Mouse (Mus musculus): ENCODE data around the gene BC147527.
"Not testable (repeated sequence)": the region's sequence is repeated elsewhere in the genome, so short reads cannot be mapped to it uniquely, and the experiment has no call there.

Gene BC147527

GRCm38 (mm10) chr13:120299991-120300442 is at the start of gene BC147527:
BC147527 (plus strand) TSS chr13:120300392.
- DNase-seq (ENCODE audit: extremely low spot score, low read depth, low spot score): no peak

DNA sequence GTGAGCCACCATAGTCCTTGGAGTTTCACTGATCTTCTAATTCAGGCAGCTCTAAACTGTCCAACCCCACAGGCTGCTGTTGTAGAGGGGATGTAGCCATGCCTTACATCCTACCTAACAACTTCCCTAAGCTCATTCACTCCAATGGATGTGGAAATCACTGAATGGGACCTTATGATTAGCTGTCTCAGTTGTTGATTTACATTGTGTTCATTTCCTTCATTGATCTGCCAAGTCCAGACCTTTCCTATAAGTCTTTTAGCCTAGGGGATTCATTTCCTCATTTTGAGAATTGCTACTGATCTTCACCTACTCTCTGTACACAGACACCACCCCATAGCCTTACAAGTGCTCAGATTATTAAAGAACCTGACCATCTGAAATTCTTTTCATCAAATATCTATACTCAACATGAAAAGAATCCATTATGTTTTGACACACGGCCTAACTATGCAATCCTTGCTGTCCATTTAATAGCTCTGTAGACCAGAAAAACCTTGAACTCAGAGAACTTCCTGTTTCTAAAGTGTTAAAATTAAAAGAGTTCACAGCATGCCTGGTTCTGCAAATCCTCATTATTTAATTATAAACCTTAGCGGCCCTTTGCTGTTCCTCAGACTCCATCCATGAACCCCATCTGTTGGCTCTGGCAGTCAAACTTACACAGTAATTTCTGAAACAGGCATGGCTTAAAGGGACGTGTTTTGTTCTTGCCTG is 48.8 kb upstream of the BC147527 start:
- DNase-seq (ENCODE audit: extremely low spot score, low read depth, low spot score): not testable (repeated sequence)

- not testable (repeated sequence) for DNase-seq (ENCODE audit: extremely low spot score, low read depth, low spot score)
These were observed 41.2 kb upstream of the BC147527 start for GRCm38 (mm10) chr13:120258817-120259658.

DNA sequence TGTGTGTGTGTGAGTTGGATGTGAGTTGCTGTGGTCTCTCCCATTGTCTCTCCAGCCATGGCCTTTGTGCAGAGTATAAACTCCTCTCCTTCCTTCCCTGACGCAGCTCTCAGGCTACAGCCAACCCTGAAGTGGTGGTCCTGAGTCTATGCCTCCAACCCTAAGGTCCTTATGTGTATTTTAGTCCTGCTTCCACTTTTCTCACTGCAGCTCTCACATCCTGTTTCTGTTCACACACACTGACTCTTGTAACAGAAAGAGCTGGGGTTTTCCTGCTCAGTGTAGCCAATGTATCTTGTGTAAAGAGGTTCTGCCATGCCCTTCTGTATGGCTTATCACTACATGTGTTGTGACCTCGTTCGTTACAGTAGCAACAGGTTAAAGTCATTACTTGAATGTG is 40.5 kb upstream of the BC147527 start:
- not testable (repeated sequence) for DNase-seq (ENCODE audit: extremely low spot score, low read depth, low spot score)

DNA sequence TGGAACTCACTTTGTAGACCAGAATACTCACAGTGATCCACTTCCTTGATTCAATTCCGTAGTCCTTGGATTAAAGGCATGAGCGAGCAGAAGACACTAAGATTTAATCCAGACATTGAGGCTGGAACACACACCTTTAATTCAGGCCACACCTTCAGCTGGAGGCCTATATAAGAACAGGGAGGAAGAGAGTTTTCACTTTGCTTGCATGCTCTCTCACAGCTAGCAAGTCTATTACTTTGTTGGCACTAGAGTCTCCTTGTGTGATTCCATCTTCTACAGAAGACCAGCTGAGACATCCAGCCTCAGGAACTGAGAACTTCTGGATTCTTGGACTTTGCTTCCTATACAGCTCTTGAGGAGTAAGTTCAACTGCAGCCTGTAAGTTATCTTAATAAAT is 37.3 kb upstream of the BC147527 start, which contains the start of gene AF067061:
AF067061 (plus strand) TSS at position 245 of the 400 bp plus-strand sequence.
- not testable (repeated sequence) for DNase-seq (ENCODE audit: extremely low spot score, low read depth, low spot score)

DNA sequence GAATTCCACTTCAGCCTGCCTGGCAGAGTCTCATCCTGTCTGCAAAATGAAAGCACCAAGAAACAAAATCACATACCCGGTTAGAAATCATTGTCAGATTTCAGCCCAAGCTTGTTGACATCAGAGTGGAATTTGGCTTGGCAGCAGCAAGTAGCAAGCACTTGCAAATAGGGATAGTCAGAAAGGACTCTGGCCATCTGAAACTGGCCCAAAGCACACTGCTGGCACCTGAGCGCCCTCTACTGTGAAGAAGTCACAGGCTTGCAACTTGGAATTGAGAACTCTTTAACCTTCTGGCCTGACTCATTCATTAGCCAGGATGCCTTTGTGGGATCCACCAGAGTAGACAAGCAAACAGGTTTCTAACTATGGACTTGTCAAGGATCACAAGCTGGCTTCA is 22.4 kb upstream of the BC147527 start:
- DNase-seq (ENCODE audit: extremely low spot score, low read depth, low spot score): not testable (repeated sequence)

DNA sequence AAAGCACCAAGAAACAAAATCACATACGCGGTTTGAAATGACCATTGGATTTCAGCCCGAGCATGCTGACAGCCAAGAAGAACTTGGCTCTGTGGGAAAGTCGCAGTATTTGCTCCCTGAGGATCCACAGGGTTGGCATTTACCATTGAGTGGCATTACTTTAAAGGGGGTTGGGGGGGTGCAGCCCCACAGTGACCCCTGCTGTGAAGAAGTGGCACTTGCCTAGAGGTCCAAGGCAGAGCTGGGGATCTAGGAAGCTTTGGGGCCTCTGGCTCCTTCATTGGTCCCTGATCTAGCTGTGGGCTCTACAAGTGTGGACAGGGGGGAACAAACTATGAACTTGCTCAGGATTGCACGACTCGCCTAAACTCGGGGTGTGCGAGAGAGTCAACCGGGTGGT is 21.4 kb upstream of the BC147527 start:
- DNase-seq (ENCODE audit: extremely low spot score, low read depth, low spot score): no peak

GRCm38 (mm10) chr13:120299324-120299894 is 783 bp upstream of the BC147527 start:
- no peak for DNase-seq (ENCODE audit: extremely low spot score, low read depth, low spot score)

DNA sequence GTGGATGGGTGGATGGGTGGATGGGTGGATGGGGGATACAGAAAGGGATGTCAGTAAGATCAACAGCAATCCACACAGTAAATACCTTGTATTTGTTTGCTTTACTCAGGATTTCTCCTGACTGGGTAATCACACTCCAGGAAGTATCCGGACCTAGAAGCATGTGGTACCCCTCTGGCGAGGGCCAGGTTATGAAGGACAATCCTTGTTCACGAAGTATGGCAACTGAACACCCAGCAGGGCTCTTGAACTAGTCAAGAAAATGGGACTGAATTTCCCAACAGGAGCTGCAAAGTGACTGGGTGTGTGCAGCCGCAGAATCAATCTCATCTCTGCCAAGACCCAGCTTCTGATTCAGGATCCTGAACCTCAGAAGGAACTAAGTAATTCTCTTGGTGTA is 661 bp downstream of the BC147527 start:
- DNase-seq (ENCODE audit: extremely low spot score, low read depth, low spot score): no peak

DNA sequence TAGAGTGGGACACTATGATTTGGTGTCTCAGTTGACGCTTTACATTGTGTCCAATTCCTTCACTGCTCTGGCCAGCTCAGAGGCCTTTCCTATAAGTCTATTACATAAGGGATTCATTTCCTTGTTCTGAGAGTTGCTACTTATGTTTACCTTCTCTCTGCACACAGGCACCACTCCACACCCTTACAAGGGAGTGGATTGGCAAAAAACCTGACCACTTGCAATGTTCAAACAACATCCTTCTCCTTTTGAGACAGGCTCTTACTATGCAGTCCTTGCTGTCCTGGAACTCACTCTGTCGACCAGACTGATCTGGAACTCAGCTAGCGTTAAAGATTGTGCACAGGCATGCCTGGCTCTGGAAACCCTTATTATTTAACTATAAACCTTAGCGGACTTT is 10.6 kb downstream of the BC147527 start:
- no peak for DNase-seq (ENCODE audit: extremely low spot score, low read depth, low spot score)

DNA sequence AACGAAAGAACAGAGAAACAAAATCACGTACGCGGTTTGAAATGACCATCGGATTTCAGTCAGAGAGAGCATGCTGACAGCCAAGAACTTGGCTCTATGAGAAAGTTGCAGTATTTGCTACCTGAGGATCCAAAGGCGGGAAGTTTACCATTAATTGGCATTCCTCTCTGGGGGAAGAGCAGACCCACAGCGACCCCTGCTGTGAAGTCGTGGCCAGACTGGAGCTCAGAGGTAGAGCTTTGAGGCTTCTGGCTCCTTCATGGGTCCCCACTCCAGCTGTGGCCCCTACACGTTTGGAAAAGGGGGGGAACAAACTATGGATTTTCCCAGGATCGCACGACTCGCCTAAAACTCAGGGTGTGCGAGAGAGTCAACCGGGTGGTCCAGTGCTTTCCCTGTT is 13.4 kb downstream of the BC147527 start:
- DNase-seq (ENCODE audit: extremely low spot score, low read depth, low spot score): peak; percentile 5

DNA sequence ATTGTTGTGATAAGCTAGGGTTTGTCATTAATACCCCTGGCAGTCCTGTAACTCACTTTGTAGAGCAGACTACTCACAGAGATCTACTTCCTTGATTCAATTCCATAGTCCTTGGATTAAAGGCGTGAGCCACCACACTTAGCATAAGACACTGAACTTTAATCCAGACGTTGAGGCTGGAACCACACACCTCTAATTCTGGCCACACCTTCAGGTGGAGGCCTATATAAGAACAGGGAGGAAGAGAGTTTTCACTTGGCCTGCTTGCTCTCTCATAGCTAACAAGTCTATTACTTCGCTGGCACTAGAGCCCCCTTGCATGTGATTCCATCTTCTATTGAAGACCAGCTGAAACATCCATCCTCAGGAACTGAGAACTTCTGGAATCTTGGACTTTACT is 16.4 kb downstream of the BC147527 start, which contains the start of gene Tcstv3:
Tcstv3 (plus strand) TSS at position 301 of the 400 bp plus-strand sequence.
- not testable (repeated sequence) for DNase-seq (ENCODE audit: extremely low spot score, low read depth, low spot score)

DNA sequence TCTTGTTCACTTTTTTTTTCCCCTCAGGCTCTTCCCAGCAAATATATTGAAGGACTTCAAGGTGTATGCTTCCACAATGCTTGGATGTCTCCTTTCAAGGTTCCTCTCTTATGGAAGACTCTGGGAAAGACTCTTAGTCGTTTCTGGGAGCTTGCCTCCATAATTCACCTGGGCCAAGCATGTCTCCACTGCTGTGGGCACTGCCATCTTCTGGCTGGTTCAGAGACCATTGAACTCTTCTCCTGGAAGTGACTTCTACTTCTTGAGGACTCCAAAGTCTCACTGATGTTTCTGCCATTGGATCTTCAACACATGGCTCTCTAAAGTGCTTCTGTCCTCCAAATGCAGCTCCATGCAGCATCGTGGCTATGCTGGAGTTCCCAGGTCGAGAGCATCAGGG is 20.0 kb downstream of the BC147527 start:
- no peak for DNase-seq (ENCODE audit: extremely low spot score, low read depth, low spot score)

DNA sequence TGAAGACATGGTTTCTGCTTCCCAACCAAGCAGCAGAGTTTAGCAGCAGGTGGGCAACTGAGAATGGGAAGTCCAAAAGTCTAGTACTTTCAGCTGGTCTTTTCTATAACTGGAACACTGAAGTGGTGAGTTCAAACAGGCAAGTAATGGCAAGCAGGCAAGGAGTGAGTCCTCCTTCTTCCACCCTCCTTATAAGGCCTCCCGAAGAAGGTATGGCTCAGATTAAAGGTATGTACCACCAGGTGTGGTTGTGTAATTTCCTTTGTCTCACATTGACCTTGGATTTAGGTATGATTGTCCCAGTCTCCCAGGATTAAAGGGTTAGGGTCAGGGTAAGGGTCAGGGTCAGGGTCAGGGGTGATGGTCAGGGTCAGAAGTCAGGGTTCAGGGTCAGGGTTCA is 20.5 kb downstream of the BC147527 start:
- DNase-seq (ENCODE audit: extremely low spot score, low read depth, low spot score): no peak

All from hindlimb bud, embryonic 11.5 days (tissue).